Mouse (Mus musculus): ENCODE results near the gene Uggt1.

DNA sequence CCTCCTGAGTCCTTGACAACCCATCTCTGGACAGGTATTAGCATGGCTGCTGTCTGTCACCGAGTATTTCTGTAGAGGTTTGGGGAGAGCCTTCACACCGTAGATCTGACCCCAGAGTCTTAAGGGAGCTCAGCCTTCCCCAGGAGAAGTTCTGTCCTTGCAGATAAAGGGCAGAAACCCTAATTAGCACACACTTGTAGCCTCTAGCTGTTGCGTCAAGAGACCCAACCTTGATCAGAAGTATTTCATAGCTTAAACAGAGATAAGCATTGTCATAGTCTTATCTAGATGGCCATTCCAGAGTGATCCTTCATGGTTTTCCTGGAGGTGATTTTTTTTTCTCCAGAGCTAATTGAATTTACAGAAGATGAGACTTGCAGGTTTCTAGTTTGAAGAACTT lies 144.1 kb downstream of the Uggt1 start:
- no peak for TF ChIP-seq EP300 (IDR thresholded peaks at IDR 0.05)
- no peak for TF ChIP-seq CTCF (IDR thresholded peaks at IDR 0.05)

Data from lung, postnatal 0 days (tissue).